In genomic region chr19:11017891-11018290, GRCm38 (mm10) we compare ENCODE assay signal across 34 mouse cellular contexts. TPM values are rescaled to one million over a fixed set of nuclear protein-coding genes. Genes with fewer than 3 reads are reported as not detected.
DNase-seq lines count a peak whose midpoint lies in the region; ATAC-seq and TF ChIP-seq lines count a peak whose summit lies in the region.
"Had no signal": no experiment of that assay in that cellular context is flagged by ENCODE, and none has a peak within 500 bp of the region (broad histone marks: within the 10 kb centered on the region; RNA-seq: fewer than 3 reads in every experiment).

Ms4a18 (minus strand) TSS chr19:11018031.

- no peaks in the 10 kb centered on the region for H3K36me3 ChIP-seq in intestine, embryonic 14.5 days (ENCODE audit: control insufficient read depth, insufficient read depth, low read length)
- no peaks in the 10 kb centered on the region for H3K36me3 ChIP-seq in intestine, postnatal 0 days (ENCODE audit: control insufficient read depth, insufficient read depth)
- peaks cover 2% of the 10 kb centered on the region; the same call in 1 of the 2 replicates for H3K36me3 ChIP-seq in small intestine, adult 2 months (ENCODE audit: control insufficient read depth, insufficient read depth, low read length)
- H3K36me3 ChIP-seq: embryonic facial prominence, embryonic 10.5 days; embryonic facial prominence, embryonic 13.5 days; forebrain, embryonic 12.5 days; forebrain, embryonic 15.5 days; heart, embryonic 10.5 days; heart, embryonic 13.5 days had no signal

- 0 out of 2 replicates have a peak, but pooled peaks have one; percentile 65 for ATAC-seq in intestine, embryonic 14.5 days (replicated peaks; ENCODE audit: low FRiP score, low TSS enrichment, low read depth)
- ATAC-seq in intestine, postnatal 0 days: peak; percentile 54
- ATAC-seq in granulocyte monocyte progenitor cell, adult 5-6 weeks (replicated peaks; ENCODE audit: poor library complexity, severe bottlenecking): no peak
- ATAC-seq: activated CD4-positive, CD25-positive, alpha-beta regulatory T cell, adult 4 months; forebrain, embryonic 15.5 days; hindbrain, postnatal 0 days had no signal

- H3K4me1 ChIP-seq in intestine, embryonic 14.5 days (replicated peaks; ENCODE audit: control insufficient read depth, insufficient read depth, low read length): no peaks in the 10 kb centered on the region
- H3K4me1 ChIP-seq in intestine, postnatal 0 days (replicated peaks; ENCODE audit: control insufficient read depth, insufficient read depth, low read length): no peaks in the 10 kb centered on the region
- H3K4me1 ChIP-seq in small intestine, adult 2 months (ENCODE audit: control insufficient read depth, insufficient read depth, insufficient read length, low read length): peaks cover 31% of the 10 kb centered on the region; the same call in 1 of the 2 replicates
- H3K4me1 ChIP-seq: embryonic facial prominence, embryonic 10.5 days; embryonic facial prominence, embryonic 13.5 days; forebrain, embryonic 12.5 days; forebrain, embryonic 15.5 days; heart, embryonic 10.5 days had no signal

- intact Hi-C loops in gastrocnemius, adult 2 months (cut with DNase I): no loop called here

- no peak for TF ChIP-seq POLR2A in small intestine, adult 2 months (IDR thresholded peaks at IDR 0.05; ENCODE audit: low read depth, low read length)

- H3K4me3 ChIP-seq in gastrocnemius, adult 2 months: no peak within 1 kb of the TSS
- H3K4me3 ChIP-seq in intestine, embryonic 14.5 days (ENCODE audit: low read depth, low read length): no peak within 1 kb of the TSS
- peak within 1 kb of the TSS; percentile 26 for H3K4me3 ChIP-seq in intestine, postnatal 0 days (ENCODE audit: low read depth, low read length)
- H3K4me3 ChIP-seq in small intestine, adult 2 months (ENCODE audit: low read depth, low read length): peak within 1 kb of the TSS; percentile 57
- H3K4me3 ChIP-seq: embryonic facial prominence, embryonic 10.5 days; embryonic facial prominence, embryonic 13.5 days; erythroblast, embryonic 14.5 days; forebrain, embryonic 12.5 days; forebrain, embryonic 15.5 days; heart, adult 2 months; heart, embryonic 10.5 days; heart, embryonic 13.5 days had no signal

- no peak within 1 kb of the TSS for H3K9ac ChIP-seq in intestine, embryonic 14.5 days (ENCODE audit: low read length)
- peak within 1 kb of the TSS; percentile 31; the same call in 1 of the 2 replicates for H3K9ac ChIP-seq in intestine, postnatal 0 days (ENCODE audit: low read depth, low read length)
- H3K9ac ChIP-seq: embryonic facial prominence, embryonic 13.5 days; forebrain, embryonic 12.5 days; forebrain, embryonic 15.5 days; heart, embryonic 13.5 days; hindbrain, embryonic 14.5 days had no signal

- DNase-seq in gastrocnemius, adult 2 months: no peak
- DNase-seq in gastrocnemius, postnatal 10 days: no peak
- DNase-seq in intestine, embryonic 14.5 days (ENCODE audit: low spot score): no peak
- DNase-seq in spleen, postnatal 14 days (ENCODE audit: low spot score in 2 of 2): no peak
- no peak for DNase-seq in right cerebral cortex, adult 18-20 months
- DNase-seq: adrenal gland, adult 8-10 months; adrenal gland, postnatal 25 days; cerebellum, adult 2 months; cerebellum, adult 9-11 months; cerebellum, postnatal 25 days; heart, postnatal 14 days; heart, postnatal 4 days had no signal

- H3K27ac ChIP-seq in gastrocnemius, adult 2 months: peak within 1 kb of the TSS; percentile 67
- H3K27ac ChIP-seq in intestine, embryonic 14.5 days (ENCODE audit: low read depth): peak within 1 kb of the TSS; percentile 0; the same call in 1 of the 2 replicates
- H3K27ac ChIP-seq in intestine, postnatal 0 days (ENCODE audit: low read depth, low read length): peak within 1 kb of the TSS; percentile 83
- H3K27ac ChIP-seq in small intestine, adult 2 months (ENCODE audit: insufficient read depth, low read depth, low read length): peak within 1 kb of the TSS; percentile 99
- H3K27ac ChIP-seq: embryonic facial prominence, embryonic 10.5 days; embryonic facial prominence, embryonic 13.5 days; forebrain, embryonic 12.5 days; forebrain, embryonic 15.5 days; heart, adult 2 months; heart, embryonic 10.5 days; heart, embryonic 13.5 days; hindbrain, embryonic 14.5 days; hindbrain, postnatal 0 days had no signal

- no peak for TF ChIP-seq CTCF in gastrocnemius, adult 2 months (IDR thresholded peaks at IDR 0.05)
- TF ChIP-seq CTCF in intestine, postnatal 0 days (IDR thresholded peaks at IDR 0.05; ENCODE audit: low read depth): no peak
- TF ChIP-seq CTCF in small intestine, adult 2 months (IDR thresholded peaks at IDR 0.05; ENCODE audit: extremely low read depth, insufficient read length, insufficient replicate concordance, low read depth, low read length): no peak

- 55% methylated on average over 3 of the region's 3 CpGs for WGBS in intestine, embryonic 14.5 days
- WGBS in intestine, postnatal 0 days: 34% methylated on average over 3 of the region's 3 CpGs
- WGBS in small intestine, adult 2 months: 26% methylated on average over 3 of the region's 3 CpGs

- H3K9me3 ChIP-seq in intestine, embryonic 14.5 days (ENCODE audit: control insufficient read depth, low read length): no peaks in the 10 kb centered on the region
- no peaks in the 10 kb centered on the region for H3K9me3 ChIP-seq in intestine, postnatal 0 days (ENCODE audit: control insufficient read depth)
- H3K9me3 ChIP-seq: embryonic facial prominence, embryonic 10.5 days; embryonic facial prominence, embryonic 13.5 days; forebrain, embryonic 12.5 days; forebrain, embryonic 15.5 days; heart, embryonic 10.5 days; heart, embryonic 13.5 days had no signal

- H3K27me3 ChIP-seq in intestine, embryonic 14.5 days (replicated peaks; ENCODE audit: control insufficient read depth, insufficient read depth, low read length): no peaks in the 10 kb centered on the region
- no peaks in the 10 kb centered on the region for H3K27me3 ChIP-seq in intestine, postnatal 0 days (replicated peaks; ENCODE audit: control insufficient read depth, insufficient read depth, low read length)
- no peaks in the 10 kb centered on the region for H3K27me3 ChIP-seq in small intestine, adult 2 months (ENCODE audit: control insufficient read depth, insufficient read depth, low read length)
- H3K27me3 ChIP-seq: embryonic facial prominence, embryonic 13.5 days; forebrain, embryonic 12.5 days; forebrain, embryonic 15.5 days; heart, embryonic 13.5 days had no signal

- H3K4me2 ChIP-seq in intestine, embryonic 14.5 days (ENCODE audit: low read length): 0 out of 2 replicates have a peak within 1 kb of the TSS, but pooled peaks have one; percentile 11
- H3K4me2 ChIP-seq in intestine, postnatal 0 days (replicated peaks; ENCODE audit: low read depth): peak within 1 kb of the TSS; percentile 52
- H3K4me2 ChIP-seq: embryonic facial prominence, embryonic 13.5 days; forebrain, embryonic 12.5 days; forebrain, embryonic 15.5 days; heart, embryonic 13.5 days; hindbrain, embryonic 14.5 days had no signal

RNA-seq across cellular contexts. Expression of gene Ms4a18, which starts in this region (rescaled TPM):
- total RNA-seq in gastrocnemius, adult 2 months (2021): not detected
- not detected for total RNA-seq in gastrocnemius, postnatal 10 days (2021)
- 15.4 and 20.8 TPM in 2 replicates for polyA plus RNA-seq in intestine, embryonic 14.5 days (2014; fragmentation: Nextera tagmentation; extraction: Ambion mirVana)
- polyA plus RNA-seq in intestine, postnatal 0 days (2015; fragmentation: Nextera tagmentation; extraction: Ambion mirVana): 30.9 and 31.8 TPM in 2 replicates
- polyA plus RNA-seq in small intestine, adult 2 months (2012; rRNA removed): 30.4 and 79.4 TPM in 2 replicates
- not detected in 2 replicates for total RNA-seq in granulocyte monocyte progenitor cell, adult 5-6 weeks (2014; fragmentation: Nextera tagmentation)
- total RNA-seq in granulocyte monocyte progenitor cell, adult 5-6 weeks (2017): not detected in 2 replicates
- total RNA-seq: adrenal gland, adult 8-10 months; adrenal gland, postnatal 25 days; common myeloid progenitor, adult 5-6 weeks; ES-E14; gastrocnemius, adult 18-20 months; gastrocnemius, postnatal 25 days; heart, adult 2 months; heart, postnatal 14 days; heart, postnatal 4 days; hindbrain, postnatal 0 days had no signal
- polyA plus RNA-seq: activated CD4-positive, CD25-positive, alpha-beta regulatory T cell, adult 4 months; brain, embryonic 14.5 days; cerebellum, adult 2 months; embryonic facial prominence, embryonic 10.5 days; embryonic facial prominence, embryonic 13.5 days; erythroblast, embryonic 14.5 days; forebrain, embryonic 12.5 days; forebrain, embryonic 15.5 days; gonadal fat pad, adult 2 months; heart, adult 2 months; heart, embryonic 10.5 days; heart, embryonic 13.5 days; heart, embryonic 16.5 days; hindbrain, embryonic 11.5 days; hindbrain, embryonic 14.5 days; hindbrain, postnatal 0 days had no signal

Comparison
In these comparisons a context has a peak if more than half of its experiments do, and no peak if none do; other contexts are left out.
1. H3K4me3 ChIP-seq: peak in intestine, postnatal 0 days (single experiment) and small intestine, adult 2 months (single experiment); none in gastrocnemius, adult 2 months (single experiment) and intestine, embryonic 14.5 days (single experiment).
2. H3K27ac ChIP-seq: peak in every context shown above with its lines; median percentile 99 in small intestine, adult 2 months; 83 in intestine, postnatal 0 days; 67 in gastrocnemius, adult 2 months; 0 in intestine, embryonic 14.5 days.